Mouse (Mus musculus): ENCODE results near the gene Mrgpre.

- no peak for TF ChIP-seq CTCF (conservative IDR thresholded peaks at IDR 0.05; ENCODE audit: insufficient read depth, insufficient read length, low read depth, low read length)
- no peak for TF ChIP-seq POLR2A (IDR thresholded peaks at IDR 0.05; ENCODE audit: low read depth, low read length)
Measured at GRCm38 (mm10) chr7:143798783-143799182, 14.5 kb upstream of the Mrgpre start.
